Mouse (Mus musculus) cortical plate, adult 2 months (tissue): ENCODE measurements around the gene Ccdc7b. TPM values are rescaled to one million over a fixed set of nuclear protein-coding genes. Genes with fewer than 3 reads are reported as not detected.
"Not testable (repeated sequence)": the region's sequence is repeated elsewhere in the genome, so short reads cannot be mapped to it uniquely, and the experiment has no call there.

Experiments used
- H3K27ac ChIP-seq: fragments of 200-500 bp; 2 replicates; pipeline ENCODE4 v1.5.1; 2012; ENCODE audit warnings: low read length, control low read depth, inconsistent platforms; ENCODE audit not compliant: insufficient read depth
- H3K4me1 ChIP-seq: fragments of 200-500 bp; 2 replicates; pipeline ENCODE4 v1.6.1; 2011; ENCODE audit warnings: low read length; ENCODE audit not compliant: control insufficient read depth, insufficient read depth
- H3K4me3 ChIP-seq: fragments of 200-500 bp; 2 replicates; pipeline ENCODE4 v1.5.1; 2011; ENCODE audit warnings: mild to moderate bottlenecking, low read length, control low read depth; ENCODE audit not compliant: insufficient read depth
- CTCF ChIP-seq: fragments of 200-500 bp; IDR thresholded peaks from 2 replicates; pipeline ENCODE4 v1.5.1; 2011; ENCODE audit warnings: mild to moderate bottlenecking, control low read depth, low read length; ENCODE audit not compliant: insufficient read depth; ENCODE audit errors: extremely low read depth
- POLR2A ChIP-seq: fragments of 200-500 bp; IDR thresholded peaks from 2 replicates; pipeline ENCODE4 v1.6.1; 2011; ENCODE audit warnings: mild to moderate bottlenecking, low read length, control low read depth; ENCODE audit not compliant: insufficient read depth; ENCODE audit errors: extremely low read depth
- polyA plus RNA-seq: library from polyadenylated mRNA; depleted of rRNA; stranded (reverse); fragments of >200 nt; gene quantifications from 2 replicates; pipeline ENCODE4 v1.2.3, GENCODE M21; 2012; rRNA removed

Ccdc7b gene
- polyA plus RNA-seq: not detected in 2 replicates

DNA sequence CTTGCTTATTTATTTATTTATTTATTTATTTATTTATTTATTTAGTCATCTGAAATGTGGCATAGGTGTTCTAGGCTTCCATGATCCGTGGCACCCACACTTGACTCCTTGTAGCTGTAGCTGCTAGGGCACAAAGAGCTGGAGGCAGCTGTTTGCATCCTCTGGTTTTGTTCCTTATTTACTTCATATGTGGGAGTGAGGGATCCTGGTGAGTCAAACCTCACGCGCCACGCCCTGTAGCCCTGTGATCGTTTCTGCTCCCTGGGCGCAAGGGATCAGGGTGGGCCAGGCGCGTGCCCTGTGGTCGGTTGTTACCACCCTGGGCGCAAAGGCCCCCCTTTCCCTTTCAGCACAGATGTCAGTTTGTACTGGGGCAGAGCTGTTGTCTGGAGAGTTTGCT, at the start of gene Ccdc7b:
Gene Ccdc7b (plus strand): TSS at position 301 of the 400 bp plus-strand sequence.
- H3K27ac ChIP-seq, H3K4me3 ChIP-seq, H3K4me1 ChIP-seq: not testable (repeated sequence)

DNA sequence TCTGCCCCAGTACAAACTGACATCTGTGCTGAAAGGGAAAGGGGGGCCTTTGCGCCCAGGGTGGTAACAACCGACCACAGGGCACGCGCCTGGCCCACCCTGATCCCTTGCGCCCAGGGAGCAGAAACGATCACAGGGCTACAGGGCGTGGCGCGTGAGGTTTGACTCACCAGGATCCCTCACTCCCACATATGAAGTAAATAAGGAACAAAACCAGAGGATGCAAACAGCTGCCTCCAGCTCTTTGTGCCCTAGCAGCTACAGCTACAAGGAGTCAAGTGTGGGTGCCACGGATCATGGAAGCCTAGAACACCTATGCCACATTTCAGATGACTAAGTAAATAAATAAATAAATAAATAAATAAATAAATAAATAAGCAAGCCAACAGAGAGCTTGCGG, 1.5 kb upstream of the Ccdc7b start, which contains the start of gene Ccdc7a:
Gene Ccdc7a (minus strand): TSS at position 101 of the 400 bp plus-strand sequence.
- not testable (repeated sequence) for H3K27ac ChIP-seq, H3K4me3 ChIP-seq, H3K4me1 ChIP-seq

DNA sequence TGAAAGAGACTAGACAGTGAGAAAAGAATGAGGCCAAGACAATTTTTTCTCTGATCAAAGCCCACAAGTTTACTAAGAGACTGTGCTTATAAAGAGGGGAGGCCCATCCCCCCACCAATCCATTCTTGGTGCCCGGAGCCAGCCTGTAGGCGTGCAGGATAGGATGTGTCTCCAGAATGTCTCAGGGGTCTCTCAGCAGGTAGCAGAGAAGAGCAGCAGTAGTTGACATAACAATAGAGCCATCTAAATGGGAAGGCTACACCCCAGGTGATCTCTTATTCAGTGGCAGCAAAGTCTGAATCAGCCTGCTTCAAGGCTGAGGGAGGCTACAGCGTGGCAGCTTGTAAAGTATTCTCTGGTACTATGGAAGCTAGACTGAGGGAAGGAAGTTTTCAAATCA, 48.8 kb downstream of the Ccdc7b start:
- H3K4me3 ChIP-seq, H3K4me1 ChIP-seq, H3K27ac ChIP-seq: not testable (repeated sequence)

DNA sequence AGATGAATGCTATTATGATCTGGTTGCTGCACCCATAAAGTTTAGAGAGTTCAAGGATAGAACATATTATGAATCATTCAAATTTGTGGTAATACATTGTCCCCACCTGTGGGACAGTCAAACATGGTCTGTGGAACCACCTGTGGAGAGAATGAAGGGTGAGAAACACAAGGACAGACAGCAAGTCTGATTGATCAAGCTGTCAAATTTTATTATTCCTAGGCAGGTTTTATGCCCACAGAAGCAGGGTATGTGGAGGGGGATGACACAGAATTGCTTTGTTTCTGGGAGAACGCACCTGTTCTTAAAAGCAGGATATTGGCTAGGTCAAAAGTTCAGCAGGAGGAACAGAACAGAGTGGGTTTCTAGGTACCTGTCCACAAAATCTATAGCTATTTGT, 64.6 kb downstream of the Ccdc7b start, which contains the start of gene Gm10999:
Gene Gm10999 (minus strand): TSS at position 101 of the 400 bp plus-strand sequence.
- no peak within 1 kb of the TSS for H3K4me3 ChIP-seq
- no peak for TF ChIP-seq POLR2A
- no peak for TF ChIP-seq CTCF

DNA sequence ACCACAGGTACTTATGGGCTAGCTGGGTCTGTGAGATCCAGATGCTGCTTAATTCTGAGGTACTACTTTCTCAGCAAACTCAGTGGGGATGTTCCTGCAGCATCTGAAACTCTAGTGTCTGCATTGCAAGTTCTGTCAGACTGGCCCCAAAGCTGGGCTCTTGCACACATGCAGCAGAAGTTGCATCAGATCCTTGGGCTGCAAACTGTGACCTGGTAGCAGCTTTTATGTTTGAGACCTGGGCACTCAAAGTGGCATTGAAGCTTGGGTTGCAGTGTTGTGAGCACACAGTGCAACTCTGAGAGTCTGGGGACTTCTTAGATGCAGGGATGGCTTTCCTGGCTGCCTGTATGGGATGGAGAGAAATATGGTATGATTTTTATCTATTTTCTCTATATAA, 66.5 kb downstream of the Ccdc7b start:
- no peaks in the 10 kb centered on the region for H3K4me1 ChIP-seq
- no peak overlapping the region for H3K4me3 ChIP-seq
- TF ChIP-seq CTCF: no peak
- no peak for TF ChIP-seq POLR2A
- H3K27ac ChIP-seq: no peak overlapping the region

More for the DNA sequence above, 64.6 kb downstream of the Ccdc7b start, which contains the start of gene Gm10999:
- Histone ChIP-seq H3K4me1 (no peaks in the 10 kb centered on the region), H3K27ac (no peak within 1 kb of the TSS)

Other genes starting within 250 kb of the Ccdc7b start
- gene Ccdc7a, start 1.6 kb upstream of the Ccdc7b start, polyA plus RNA-seq: not detected in 2 replicates
- gene Gm10999, start 64.5 kb downstream of the Ccdc7b start, polyA plus RNA-seq: not detected in 2 replicates
- 15.9 and 17.0 TPM in 2 replicates for gene 2610044O15Rik8, start 167.3 kb downstream of the Ccdc7b start, polyA plus RNA-seq